Mouse (Mus musculus): ENCODE measurements at regions not wholly inside any gene's neighbourhood (a gene's known extent, or its start where the extent isn't known, plus 50 kb on each side); places are given as distances from the start of the nearest gene placed in this dataset.
"Not testable (repeated sequence)": the region's sequence is repeated elsewhere in the genome, so short reads cannot be mapped to it uniquely, and the experiment has no call there.

- peak; percentile 14 for DNase-seq
These were observed 687.0 kb downstream of the Tpm3-rs7 start for GRCm38 (mm10) chr14:114001377-114001776.

GRCm38 (mm10) chr14:114002420-114002819 lies 688.0 kb downstream of the Tpm3-rs7 start:
- DNase-seq, result no peak

- no peak for DNase-seq
These were observed 722.7 kb downstream of the Tpm3-rs7 start for GRCm38 (mm10) chr14:114037063-114037462.

- no peak for DNase-seq
These were observed 724.4 kb downstream of the Tpm3-rs7 start for GRCm38 (mm10) chr14:114038611-114039312.

- no peak for DNase-seq
These were observed 739.3 kb downstream of the Tpm3-rs7 start for GRCm38 (mm10) chr14:114053558-114054235.

- no peak for DNase-seq
These were observed 746.9 kb downstream of the Tpm3-rs7 start for GRCm38 (mm10) chr14:114061347-114061746.

- no peak for DNase-seq
These were observed 748.2 kb downstream of the Tpm3-rs7 start for GRCm38 (mm10) chr14:114062582-114062981.

GRCm38 (mm10) chr14:114073236-114073635 lies 758.8 kb downstream of the Tpm3-rs7 start:
- DNase-seq, result no peak

GRCm38 (mm10) chr14:114074011-114074410 lies 759.6 kb downstream of the Tpm3-rs7 start:
- no peak for DNase-seq

GRCm38 (mm10) chr14:114106786-114107185 lies 792.4 kb downstream of the Tpm3-rs7 start:
- no peak for DNase-seq

GRCm38 (mm10) chr14:114128491-114128890 lies 814.1 kb downstream of the Tpm3-rs7 start:
- DNase-seq, result no peak

- DNase-seq, result no peak
These were observed 851.6 kb downstream of the Tpm3-rs7 start for GRCm38 (mm10) chr14:114166005-114166404.

- no peak for DNase-seq
These were observed 876.4 kb upstream of the Gpc5 start for GRCm38 (mm10) chr14:114215609-114216008.

GRCm38 (mm10) chr14:114220868-114221267 lies 871.1 kb upstream of the Gpc5 start:
- DNase-seq, result no peak

GRCm38 (mm10) chr14:114230711-114231110 lies 861.3 kb upstream of the Gpc5 start:
- DNase-seq, result no peak

GRCm38 (mm10) chr14:114255037-114255436 lies 837.0 kb upstream of the Gpc5 start:
- no peak for DNase-seq

GRCm38 (mm10) chr14:114261657-114262056 lies 830.4 kb upstream of the Gpc5 start:
- DNase-seq, result no peak

GRCm38 (mm10) chr14:114300611-114301010 lies 791.4 kb upstream of the Gpc5 start:
- DNase-seq, result no peak

- no peak for DNase-seq
These were observed 784.5 kb upstream of the Gpc5 start for GRCm38 (mm10) chr14:114307479-114307878.

- DNase-seq, result no peak
These were observed 759.4 kb upstream of the Gpc5 start for GRCm38 (mm10) chr14:114332662-114333061.

GRCm38 (mm10) chr14:114349345-114349744 lies 742.7 kb upstream of the Gpc5 start:
- no peak for DNase-seq

- DNase-seq, result not testable (repeated sequence)
These were observed 742.2 kb upstream of the Gpc5 start for GRCm38 (mm10) chr14:114349816-114350215.

GRCm38 (mm10) chr14:114352307-114352706 lies 739.7 kb upstream of the Gpc5 start:
- DNase-seq, result no peak

- DNase-seq, result no peak
These were observed 717.2 kb upstream of the Gpc5 start for GRCm38 (mm10) chr14:114374847-114375246.
